ENCODE assay signal across 9 mouse cellular contexts in genomic region chr3:95894317-95895160, GRCm38 (mm10). TPM values are rescaled to one million over a fixed set of nuclear protein-coding genes. Genes with fewer than 3 reads are reported as not detected.
DNase-seq lines count a peak whose midpoint lies in the region; ATAC-seq and TF ChIP-seq lines count a peak whose summit lies in the region.
"Had no signal": no experiment of that assay in that cellular context is flagged by ENCODE, and none has a peak within 500 bp of the region (broad histone marks: within the 10 kb centered on the region; RNA-seq: fewer than 3 reads in every experiment).

No protein-coding gene starts in this region.

- WGBS in heart, postnatal 0 days = 6% methylated on average over 16 of the region's 16 CpGs
- 5% methylated on average over 16 of the region's 16 CpGs for WGBS in stomach, embryonic 15.5 days

- peaks cover 18% of the 10 kb centered on the region for H3K36me3 ChIP-seq in heart, postnatal 0 days (replicated peaks; ENCODE audit: control insufficient read depth, insufficient read depth, low read length)
- H3K36me3 ChIP-seq in stomach, embryonic 15.5 days = no peaks in the 10 kb centered on the region

- no peaks in the 10 kb centered on the region for H3K9me3 ChIP-seq in heart, postnatal 0 days (replicated peaks; ENCODE audit: control insufficient read depth, low read length)
- H3K9me3 ChIP-seq in stomach, embryonic 15.5 days = no peaks in the 10 kb centered on the region

- H3K27me3 ChIP-seq in heart, postnatal 0 days (ENCODE audit: control insufficient read depth, insufficient read depth, low read length) = no peaks in the 10 kb centered on the region
- H3K27me3 ChIP-seq in stomach, embryonic 15.5 days (replicated peaks) = no peaks in the 10 kb centered on the region

- H3K4me3 ChIP-seq in embryonic fibroblast, embryonic 13.5 days (ENCODE audit: insufficient read depth, low read length) = peak overlapping the region; percentile 95
- peak overlapping the region; percentile 63 for H3K4me3 ChIP-seq in heart, postnatal 0 days (ENCODE audit: low read depth, low read length)
- H3K4me3 ChIP-seq in stomach, embryonic 15.5 days (replicated peaks) = peak overlapping the region; percentile 65

- peak overlapping the region; percentile 81 for H3K4me2 ChIP-seq in heart, postnatal 0 days (ENCODE audit: low read depth, low read length)
- H3K4me2 ChIP-seq in stomach, embryonic 15.5 days = peak overlapping the region; percentile 62

- no peak for TF ChIP-seq CTCF in embryonic fibroblast, embryonic 13.5 days (IDR thresholded peaks at IDR 0.05; ENCODE audit: borderline replicate concordance, insufficient read depth, low read length)
- TF ChIP-seq CTCF in heart, postnatal 0 days (IDR thresholded peaks at IDR 0.05; ENCODE audit: low read depth) = no peak

- peak overlapping the region; percentile 79 for H3K9ac ChIP-seq in heart, postnatal 0 days (replicated peaks; ENCODE audit: low read depth, low read length)
- H3K9ac ChIP-seq in stomach, embryonic 15.5 days = peak overlapping the region; percentile 78

- peak; percentile 55 to 59 for DNase-seq in layer of hippocampus, postnatal 10 days (ENCODE audit: low spot score in 2 of 2)
- DNase-seq in layer of hippocampus, adult 8-10 months (ENCODE audit: low spot score in 2 of 2) = no peak
- peak; percentile 84 for DNase-seq in adrenal gland, postnatal 14 days
- DNase-seq in heart, postnatal 0 days (ENCODE audit: low spot score) = peak; percentile 42
- DNase-seq in kidney, postnatal 25 days = peak; percentile 85 to 91
- DNase-seq in lung, postnatal 25 days (ENCODE audit: low spot score) = peak; percentile 79

- H3K27ac ChIP-seq in embryonic fibroblast, embryonic 13.5 days (ENCODE audit: insufficient read depth, low read length) = peak overlapping the region; percentile 76
- H3K27ac ChIP-seq in heart, postnatal 0 days (ENCODE audit: low read depth) = peak overlapping the region; percentile 94
- peak overlapping the region; percentile 82 for H3K27ac ChIP-seq in stomach, embryonic 15.5 days

- peak; percentile 13; the same call in 1 of the 2 replicates for ATAC-seq in heart, postnatal 0 days (ENCODE audit: insufficient read depth, low read depth)
- ATAC-seq in stomach, embryonic 15.5 days (ENCODE audit: insufficient read depth, low FRiP score, low read depth) = no peak

- H3K4me1 ChIP-seq in embryonic fibroblast, embryonic 13.5 days (ENCODE audit: control insufficient read depth, insufficient read depth, low read length) = peaks cover 2% of the 10 kb centered on the region; the same call in 1 of the 2 replicates
- H3K4me1 ChIP-seq in heart, postnatal 0 days (ENCODE audit: control insufficient read depth, insufficient read depth) = peaks cover 18% of the 10 kb centered on the region; the same call in 1 of the 2 replicates
- H3K4me1 ChIP-seq in stomach, embryonic 15.5 days = peaks cover 22% of the 10 kb centered on the region

- TF ChIP-seq EP300 in heart, postnatal 0 days (IDR thresholded peaks at IDR 0.05; ENCODE audit: low read depth) = no peak

- peak; percentile 6; the same call in 1 of the 2 replicates for TF ChIP-seq POLR2A in embryonic fibroblast, embryonic 13.5 days (IDR thresholded peaks at IDR 0.05; ENCODE audit: low read depth, low read length)

RNA-seq across cellular contexts. Expression of gene Aph1a, which starts 0.8 kb away (rescaled TPM):
- 100 to 1,000 TPM in 1 of 2 experiments, 10 to 100 TPM in 1; 97.7 to 102 TPM for total RNA-seq in layer of hippocampus, postnatal 10 days (2021)
- total RNA-seq in layer of hippocampus, adult 8-10 months (2022) = 10 to 100 TPM; 53.9 to 75.7 (median 70.1) TPM
- total RNA-seq in adrenal gland, postnatal 14 days (2021) = 165 and 175 TPM in 2 replicates
- polyA plus RNA-seq in embryonic fibroblast, embryonic 13.5 days (2011; ENCODE audit: insufficient read length, low read depth, missing spikeins) = 63.3 and 79.1 TPM in 2 replicates
- total RNA-seq in heart, postnatal 0 days (2014; rRNA removed; ENCODE audit: low replicate concordance) = 121 and 138 TPM in 2 replicates
- polyA plus RNA-seq in heart, postnatal 0 days (2015; fragmentation: Nextera tagmentation; extraction: Ambion mirVana) = 42.7 and 50.8 TPM in 2 replicates
- polyA plus RNA-seq in stomach, embryonic 15.5 days (2015; fragmentation: Nextera tagmentation; extraction: Ambion mirVana) = 31.9 and 36.8 TPM in 2 replicates

RNA-seq across cellular contexts. Expression of gene BC028528, which starts 2.7 kb away (rescaled TPM):
- total RNA-seq in layer of hippocampus, postnatal 10 days (2021) = 10 to 100 TPM in 1 of 2 experiments, 1 to 10 TPM in 1; 9.4 to 10.2 TPM
- 10 to 100 TPM in 1 of 4 experiments, 1 to 10 TPM in 3; 2.9 to 11.2 (median 5.9) TPM for total RNA-seq in layer of hippocampus, adult 8-10 months (2022)
- 21.1 and 32.7 TPM in 2 replicates for total RNA-seq in adrenal gland, postnatal 14 days (2021)
- 18.7 and 23.6 TPM in 2 replicates for polyA plus RNA-seq in embryonic fibroblast, embryonic 13.5 days (2011; ENCODE audit: insufficient read length, low read depth, missing spikeins)
- total RNA-seq in heart, postnatal 0 days (2014; rRNA removed; ENCODE audit: low replicate concordance) = 5.3 and 41.9 TPM in 2 replicates
- 38.0 and 39.2 TPM in 2 replicates for polyA plus RNA-seq in heart, postnatal 0 days (2015; fragmentation: Nextera tagmentation; extraction: Ambion mirVana)
- 25.2 and 26.7 TPM in 2 replicates for polyA plus RNA-seq in stomach, embryonic 15.5 days (2015; fragmentation: Nextera tagmentation; extraction: Ambion mirVana)

RNA-seq across cellular contexts. Expression of gene Car14, which starts 10.0 kb away (rescaled TPM):
- 1 to 10 TPM; 2.5 to 4.4 TPM for total RNA-seq in layer of hippocampus, postnatal 10 days (2021)
- total RNA-seq in layer of hippocampus, adult 8-10 months (2022) = 10 to 100 TPM in 3 of 4 experiments, 1 to 10 TPM in 1; 9.8 to 14.4 (median 11.1) TPM
- 20.1 and 20.3 TPM in 2 replicates for total RNA-seq in adrenal gland, postnatal 14 days (2021)
- polyA plus RNA-seq in embryonic fibroblast, embryonic 13.5 days (2011; ENCODE audit: insufficient read length, low read depth, missing spikeins) = not detected in 2 replicates
- 126 and 131 TPM in 2 replicates for total RNA-seq in heart, postnatal 0 days (2014; rRNA removed; ENCODE audit: low replicate concordance)
- 137 and 144 TPM in 2 replicates for polyA plus RNA-seq in heart, postnatal 0 days (2015; fragmentation: Nextera tagmentation; extraction: Ambion mirVana)
- 2.8 and 3.0 TPM in 2 replicates for polyA plus RNA-seq in stomach, embryonic 15.5 days (2015; fragmentation: Nextera tagmentation; extraction: Ambion mirVana)
- total RNA-seq: neutrophil, adult 5-6 weeks had no signal

RNA-seq across cellular contexts. Expression of gene Ciart, which starts 12.5 kb away (rescaled TPM):
- 1 to 10 TPM; 6.5 to 8.9 TPM for total RNA-seq in layer of hippocampus, postnatal 10 days (2021)
- total RNA-seq in layer of hippocampus, adult 8-10 months (2022) = 10 to 100 TPM; 13.7 to 30.2 (median 21.4) TPM
- 2.6 and 3.9 TPM in 2 replicates for total RNA-seq in adrenal gland, postnatal 14 days (2021)
- polyA plus RNA-seq in embryonic fibroblast, embryonic 13.5 days (2011; ENCODE audit: insufficient read length, low read depth, missing spikeins) = 4.3 and 7.8 TPM in 2 replicates
- total RNA-seq in heart, postnatal 0 days (2014; rRNA removed; ENCODE audit: low replicate concordance) = 2.3 and 7.3 TPM in 2 replicates
- 1.8 and 1.9 TPM in 2 replicates for polyA plus RNA-seq in heart, postnatal 0 days (2015; fragmentation: Nextera tagmentation; extraction: Ambion mirVana)
- polyA plus RNA-seq in stomach, embryonic 15.5 days (2015; fragmentation: Nextera tagmentation; extraction: Ambion mirVana) = 5.3 and 5.6 TPM in 2 replicates

RNA-seq across cellular contexts. Expression of gene Mrps21, which starts 23.2 kb away (rescaled TPM):
- 100 to 1,000 TPM; 147 to 175 TPM for total RNA-seq in layer of hippocampus, postnatal 10 days (2021)
- total RNA-seq in layer of hippocampus, adult 8-10 months (2022) = 100 to 1,000 TPM; 125 to 159 (median 138) TPM
- total RNA-seq in adrenal gland, postnatal 14 days (2021) = 289 and 301 TPM in 2 replicates
- 171 and 236 TPM in 2 replicates for polyA plus RNA-seq in embryonic fibroblast, embryonic 13.5 days (2011; ENCODE audit: insufficient read length, low read depth, missing spikeins)
- 142 and 222 TPM in 2 replicates for total RNA-seq in heart, postnatal 0 days (2014; rRNA removed; ENCODE audit: low replicate concordance)
- polyA plus RNA-seq in heart, postnatal 0 days (2015; fragmentation: Nextera tagmentation; extraction: Ambion mirVana) = 521 and 561 TPM in 2 replicates
- polyA plus RNA-seq in stomach, embryonic 15.5 days (2015; fragmentation: Nextera tagmentation; extraction: Ambion mirVana) = 312 and 324 TPM in 2 replicates

Comparison
In these comparisons a context has a peak if more than half of its experiments do, and no peak if none do; other contexts are left out.
1. DNase-seq: peak in layer of hippocampus, postnatal 10 days (2 of 2), adrenal gland, postnatal 14 days (single experiment), heart, postnatal 0 days (single experiment), kidney, postnatal 25 days (2 of 2) and lung, postnatal 25 days (single experiment); none in layer of hippocampus, adult 8-10 months (0 of 2).
2. Peak in every context shown above with its lines, with median percentiles within 50 percentile points of each other: H3K27ac ChIP-seq and H3K4me3 ChIP-seq.